In the genomic region with DNA sequence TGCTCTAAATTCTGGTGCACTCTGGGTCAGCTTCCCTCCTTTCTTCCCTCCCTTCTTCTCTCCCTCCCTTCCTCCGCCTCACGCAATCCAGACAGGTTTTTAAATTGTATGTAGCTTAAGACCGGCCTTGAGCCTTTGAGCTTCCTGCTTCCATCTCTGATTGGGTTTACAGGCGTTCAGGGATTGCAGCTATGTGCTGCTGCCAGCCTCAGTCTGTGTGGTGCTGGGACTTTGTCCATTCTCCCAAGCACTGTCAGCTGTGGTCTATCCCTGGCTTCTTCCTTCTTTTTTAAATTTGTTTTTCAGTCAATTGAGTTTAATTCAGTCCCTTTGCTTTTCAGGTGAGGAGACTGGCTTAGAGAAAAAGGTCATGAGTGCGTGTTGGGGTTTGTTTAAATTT, we compare ENCODE assay signal across 21 mouse cellular contexts. TPM values are rescaled to one million over a fixed set of nuclear protein-coding genes. Genes with fewer than 3 reads are reported as not detected.
DNase-seq lines count a peak whose midpoint lies in the region; ATAC-seq and TF ChIP-seq lines count a peak whose summit lies in the region.
"Had no signal": no experiment of that assay in that cellular context is flagged by ENCODE, and none has a peak within 500 bp of the region (broad histone marks: within the 10 kb centered on the region; RNA-seq: fewer than 3 reads in every experiment).

No protein-coding gene starts in this region.

- WGBS in embryonic facial prominence, embryonic 15.5 days, result 59% methylated on average over 5 of the region's 5 CpGs
- 78% methylated on average over 5 of the region's 5 CpGs for WGBS in embryonic facial prominence, embryonic 10.5 days
- 60% methylated on average over 5 of the region's 5 CpGs for WGBS in limb, embryonic 12.5 days
- WGBS in limb, embryonic 10.5 days, result 83% methylated on average over 5 of the region's 5 CpGs

- H3K4me1 ChIP-seq in embryonic facial prominence, embryonic 15.5 days, result peaks cover 12% of the 10 kb centered on the region; the same call in 1 of the 2 replicates
- H3K4me1 ChIP-seq in embryonic facial prominence, embryonic 10.5 days, result peaks cover 12% of the 10 kb centered on the region; the same call in 1 of the 2 replicates
- peaks cover 19% of the 10 kb centered on the region; the same call in 1 of the 2 replicates for H3K4me1 ChIP-seq in limb, embryonic 12.5 days (replicated peaks)
- H3K4me1 ChIP-seq in limb, embryonic 10.5 days, result no peaks in the 10 kb centered on the region
- no peaks in the 10 kb centered on the region; the same call in 1 of the 2 replicates for H3K4me1 ChIP-seq in testis, adult 2 months (ENCODE audit: control insufficient read depth, insufficient read depth, low read length)
- H3K4me1 ChIP-seq: forebrain, embryonic 10.5 days; hindbrain, embryonic 12.5 days had no signal

- TF ChIP-seq CTCF in testis, adult 2 months (IDR thresholded peaks at IDR 0.05; ENCODE audit: control insufficient read depth, insufficient read depth, insufficient replicate concordance, low read depth, low read length), result no peak

- no peaks in the 10 kb centered on the region; the same call in 1 of the 2 replicates for H3K27me3 ChIP-seq in embryonic facial prominence, embryonic 15.5 days
- H3K27me3 ChIP-seq in embryonic facial prominence, embryonic 10.5 days (replicated peaks; ENCODE audit: low read depth, poor library complexity, severe bottlenecking), result peaks cover 94% of the 10 kb centered on the region
- H3K27me3 ChIP-seq in limb, embryonic 12.5 days, result peaks cover 42% of the 10 kb centered on the region
- peaks cover 96% of the 10 kb centered on the region for H3K27me3 ChIP-seq in limb, embryonic 10.5 days (ENCODE audit: low read depth, poor library complexity, severe bottlenecking)
- no peaks in the 10 kb centered on the region for H3K27me3 ChIP-seq in testis, adult 2 months (ENCODE audit: control insufficient read depth, insufficient read depth, low read length)

- no peak overlapping the region for H3K4me2 ChIP-seq in embryonic facial prominence, embryonic 15.5 days (replicated peaks)
- H3K4me2 ChIP-seq in limb, embryonic 12.5 days, result no peak overlapping the region
- H3K4me2 ChIP-seq: hindbrain, embryonic 12.5 days; liver, embryonic 11.5 days; midbrain, embryonic 11.5 days had no signal

- H3K27ac ChIP-seq in embryonic facial prominence, embryonic 15.5 days (replicated peaks), result peak overlapping the region; percentile 34; the same call in 1 of the 2 replicates
- no peak overlapping the region for H3K27ac ChIP-seq in embryonic facial prominence, embryonic 10.5 days (replicated peaks)
- 0 out of 2 replicates have a peak overlapping the region, but pooled peaks have one; percentile 12 for H3K27ac ChIP-seq in limb, embryonic 12.5 days
- no peak overlapping the region for H3K27ac ChIP-seq in limb, embryonic 10.5 days
- H3K27ac ChIP-seq in testis, adult 2 months (ENCODE audit: control insufficient read depth, insufficient read depth, low read depth, low read length), result peak overlapping the region; percentile 13; the same call in 1 of the 2 replicates
- H3K27ac ChIP-seq: forebrain, embryonic 10.5 days; hindbrain, embryonic 12.5 days; layer of hippocampus, adult 2 months had no signal

- H3K36me3 ChIP-seq in embryonic facial prominence, embryonic 15.5 days, result no peaks in the 10 kb centered on the region
- H3K36me3 ChIP-seq in embryonic facial prominence, embryonic 10.5 days (replicated peaks), result peaks cover 28% of the 10 kb centered on the region
- no peaks in the 10 kb centered on the region for H3K36me3 ChIP-seq in limb, embryonic 12.5 days
- peaks cover 37% of the 10 kb centered on the region for H3K36me3 ChIP-seq in limb, embryonic 10.5 days
- H3K36me3 ChIP-seq in testis, adult 2 months (ENCODE audit: control insufficient read depth, insufficient read depth, low read length), result no peaks in the 10 kb centered on the region
- H3K36me3 ChIP-seq: hindbrain, embryonic 12.5 days had no signal

- no peak for DNase-seq in embryonic facial prominence, embryonic 10.5 days (ENCODE audit: low spot score)
- DNase-seq in limb, embryonic 10.5 days (ENCODE audit: low spot score), result no peak
- no peak for DNase-seq in testis, postnatal 10 days (ENCODE audit: low spot score)
- peak; percentile 41 for DNase-seq in testis, postnatal 14 days (ENCODE audit: low spot score)
- DNase-seq in cerebellum, postnatal 14 days, result no peak
- DNase-seq: cerebellum, postnatal 36 days; embryo, embryonic 11 days; gastrocnemius, postnatal 25 days; kidney, adult 9 months; liver, postnatal 0 days; right cerebral cortex, postnatal 25 days; thymus, postnatal 36 days had no signal

- no peak overlapping the region for H3K4me3 ChIP-seq in embryonic facial prominence, embryonic 15.5 days (replicated peaks)
- H3K4me3 ChIP-seq in embryonic facial prominence, embryonic 10.5 days, result no peak overlapping the region
- no peak overlapping the region for H3K4me3 ChIP-seq in limb, embryonic 12.5 days (replicated peaks)
- no peak overlapping the region for H3K4me3 ChIP-seq in limb, embryonic 10.5 days
- H3K4me3 ChIP-seq in testis, adult 2 months (ENCODE audit: control insufficient read depth, low read depth, low read length), result no peak overlapping the region
- H3K4me3 ChIP-seq: forebrain, embryonic 10.5 days; hindbrain, embryonic 12.5 days; layer of hippocampus, adult 2 months had no signal

- H3K9me3 ChIP-seq in embryonic facial prominence, embryonic 15.5 days (replicated peaks), result no peaks in the 10 kb centered on the region
- no peaks in the 10 kb centered on the region for H3K9me3 ChIP-seq in embryonic facial prominence, embryonic 10.5 days
- no peaks in the 10 kb centered on the region for H3K9me3 ChIP-seq in limb, embryonic 12.5 days
- H3K9me3 ChIP-seq in limb, embryonic 10.5 days (replicated peaks), result no peaks in the 10 kb centered on the region
- H3K9me3 ChIP-seq: forebrain, embryonic 10.5 days; hindbrain, embryonic 12.5 days had no signal

- ATAC-seq in embryonic facial prominence, embryonic 15.5 days (ENCODE audit: insufficient number of reproducible peaks, low FRiP score, low TSS enrichment, low read depth), result no peak
- no peak for ATAC-seq in limb, embryonic 12.5 days (ENCODE audit: insufficient number of reproducible peaks, insufficient read depth, low FRiP score, low TSS enrichment, low read depth)
- ATAC-seq: activated CD4-positive, CD25-positive, alpha-beta regulatory T cell, adult 4 months; liver, postnatal 0 days had no signal

- H3K9ac ChIP-seq in embryonic facial prominence, embryonic 15.5 days, result no peak overlapping the region
- H3K9ac ChIP-seq in limb, embryonic 12.5 days (replicated peaks), result no peak overlapping the region
- H3K9ac ChIP-seq: hindbrain, embryonic 12.5 days; liver, postnatal 0 days had no signal

- no peak for TF ChIP-seq POLR2A in testis, adult 2 months (IDR thresholded peaks at IDR 0.05; ENCODE audit: control insufficient read depth, low read depth, low read length)

RNA-seq across cellular contexts. Expression of a gene that starts 20.9 kb away (rescaled TPM):
- 47.3 and 48.1 TPM in 2 replicates for polyA plus RNA-seq in embryonic facial prominence, embryonic 15.5 days (2015; fragmentation: Nextera tagmentation; extraction: Ambion mirVana)
- polyA plus RNA-seq in embryonic facial prominence, embryonic 10.5 days (2016; fragmentation: Nextera tagmentation; extraction: Ambion mirVana), result 72.9 and 77.6 TPM in 2 replicates
- 70.4 and 70.5 TPM in 2 replicates for polyA plus RNA-seq in limb, embryonic 12.5 days (2016; fragmentation: Nextera tagmentation; extraction: Ambion mirVana)
- 73.8 and 79.2 TPM in 2 replicates for polyA plus RNA-seq in limb, embryonic 10.5 days (2016; fragmentation: Nextera tagmentation; extraction: Ambion mirVana)
- 5.4 and 5.5 TPM in 2 replicates for polyA plus RNA-seq in testis, adult 2 months (2012; rRNA removed)

Comparison
In these comparisons a context has a peak if more than half of its experiments do, and no peak if none do; other contexts are left out.
1. H3K27ac ChIP-seq: peak in embryonic facial prominence, embryonic 15.5 days (single experiment), limb, embryonic 12.5 days (single experiment) and testis, adult 2 months (single experiment); none in embryonic facial prominence, embryonic 10.5 days (single experiment) and limb, embryonic 10.5 days (single experiment).